Mouse (Mus musculus) forebrain, postnatal 0 days (tissue): ENCODE results near the gene Gm6793. TPM values are rescaled to one million over a fixed set of nuclear protein-coding genes. Genes with fewer than 3 reads are reported as not detected.

Source experiments
- ATAC-seq: fragments of 200-750 bp; cut with Nextera tagmentation; 2 replicates; pipeline ENCODE4 v1.8.0; 2017; ENCODE audit warnings: mild to moderate bottlenecking, moderate library complexity
- DNase-seq: peaks from one replicate; pipeline ENCODE4 v3.0.0-alpha.2; 2015
- H3K27ac ChIP-seq: fragments of 300-500 bp; sonication (generic); 2 replicates; pipeline ENCODE4 v1.5.1; 2014; ENCODE audit warnings: low read depth, mild to moderate bottlenecking, antibody characterized with exemption, low read length, moderate library complexity, mixed read lengths
- H3K27me3 ChIP-seq: fragments of 300-500 bp; sonication (generic); 2 replicates; pipeline ENCODE4 v1.6.1; 2014; ENCODE audit warnings: mild to moderate bottlenecking, low read length, mixed read lengths; ENCODE audit not compliant: insufficient read depth
- H3K36me3 ChIP-seq: fragments of 300-500 bp; sonication (generic); 2 replicates; pipeline ENCODE4 v1.6.1; 2014; ENCODE audit warnings: mild to moderate bottlenecking, moderate library complexity; ENCODE audit not compliant: insufficient read depth
- H3K4me1 ChIP-seq: fragments of 300-500 bp; sonication (generic); 2 replicates; pipeline ENCODE4 v1.6.1; 2014; ENCODE audit warnings: antibody characterized with exemption; ENCODE audit not compliant: insufficient read depth
- H3K4me2 ChIP-seq: fragments of 300-500 bp; sonication (generic); 2 replicates; pipeline ENCODE4 v1.6.1; 2014; ENCODE audit warnings: low read depth, mild to moderate bottlenecking, moderate library complexity
- H3K4me3 ChIP-seq: fragments of 300-500 bp; sonication (generic); 2 replicates; pipeline ENCODE4 v1.5.1; 2014; ENCODE audit warnings: low read depth, low read length, mixed read lengths
- H3K9ac ChIP-seq: fragments of 300-500 bp; sonication (generic); 2 replicates; pipeline ENCODE4 v1.6.1; 2014; ENCODE audit warnings: mild to moderate bottlenecking
- H3K9me3 ChIP-seq: fragments of 300-500 bp; sonication (generic); 2 replicates; pipeline ENCODE4 v1.6.1; 2016; ENCODE audit warnings: low read length
- CTCF ChIP-seq: sonication (generic); IDR thresholded peaks from 2 replicates; pipeline ENCODE4 v1.5.1; 2016; ENCODE audit warnings: antibody characterized with exemption, control low read depth, low read depth
- WGBS: fragments of 180-500 bp; shearing (Covaris S2); extraction: QIAGEN DNeasy Blood & Tissue Kit; methylation state at CpG from one replicate; pipeline ENCODE4 v1.1.7; 2014; 5-methylcytosine and 5-hydroxymethylcytosine counted together
- polyA plus RNA-seq: library from polyadenylated mRNA; unstranded; fragments of >200 nt; fragmentation: Nextera tagmentation; extraction: Ambion mirVana; gene quantifications from 2 replicates; pipeline ENCODE4 v1.2.1, GENCODE M21; 2015
- total RNA-seq: library from RNA; depleted of rRNA; stranded (reverse); fragments of >200 nt; gene quantifications from 2 replicates; pipeline ENCODE4 v1.2.3, GENCODE M21; 2014; rRNA removed

The Gm6793 gene
- total RNA-seq (not detected in 2 replicates), polyA plus RNA-seq (0.16 and 0.35 TPM in 2 replicates)

DNA sequence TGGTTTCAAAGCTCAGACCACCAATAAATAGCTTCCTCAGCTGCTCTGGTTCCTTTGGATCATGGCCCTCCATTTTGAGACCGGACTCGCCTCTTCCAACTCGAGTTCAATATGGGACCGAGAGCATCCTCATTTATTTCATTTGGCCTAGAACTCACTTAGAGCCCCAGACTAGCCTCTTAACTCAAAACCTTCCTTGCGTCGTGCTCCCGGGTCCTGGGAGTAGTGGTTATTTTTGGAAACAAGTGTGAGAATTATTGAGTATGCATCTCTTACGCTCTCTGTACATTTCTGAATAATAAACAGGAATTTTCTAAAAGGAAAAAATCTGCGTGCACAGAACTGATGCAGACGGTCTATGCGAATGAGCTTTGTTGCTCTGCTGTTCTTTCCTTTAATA, at the start of gene Gm6793:
Gene Gm6793, minus strand, starts transcription at position 101 of the 400 bp plus-strand sequence.
- no peak within 1 kb of the TSS for H3K27ac ChIP-seq

DNA sequence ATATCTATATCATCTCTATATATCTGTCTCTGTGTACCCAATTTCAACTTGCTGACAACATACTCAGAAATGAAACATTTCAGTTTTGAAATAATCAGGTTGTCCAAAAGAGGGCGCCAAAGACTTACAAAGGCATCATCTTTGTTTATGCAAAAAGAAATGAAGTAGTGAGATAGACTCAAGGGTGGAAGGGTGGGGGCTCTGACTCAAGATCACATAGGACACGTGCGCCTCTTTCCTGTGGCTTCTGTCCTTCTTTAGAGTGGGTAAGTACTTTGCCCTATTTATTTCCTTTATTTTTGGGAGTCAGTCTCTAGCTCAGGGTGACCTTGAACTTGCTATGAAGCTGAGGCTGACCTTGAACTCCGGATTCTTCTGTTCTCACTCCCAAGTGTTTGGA, 46.5 kb upstream of the Gm6793 start:
- ATAC-seq, result peak; percentile 67
- no peaks in the 10 kb centered on the region for H3K36me3 ChIP-seq
- WGBS, result 37% methylated on average over 4 of the region's 4 CpGs

More for the DNA sequence above, at the start of gene Gm6793:
- no peak for DNase-seq
- no peaks in the 10 kb centered on the region for H3K9me3 ChIP-seq
- H3K27me3 ChIP-seq, result no peaks in the 10 kb centered on the region
- no peak within 1 kb of the TSS for H3K9ac ChIP-seq
- H3K4me3 ChIP-seq, result no peak within 1 kb of the TSS
- peaks cover 33% of the 10 kb centered on the region for H3K36me3 ChIP-seq
- WGBS, result 87% methylated on average over 11 of the region's 11 CpGs
- peaks cover 14% of the 10 kb centered on the region for H3K4me1 ChIP-seq
- no peak within 1 kb of the TSS for H3K4me2 ChIP-seq
- no peak for ATAC-seq
- TF ChIP-seq CTCF, result no peak

DNA sequence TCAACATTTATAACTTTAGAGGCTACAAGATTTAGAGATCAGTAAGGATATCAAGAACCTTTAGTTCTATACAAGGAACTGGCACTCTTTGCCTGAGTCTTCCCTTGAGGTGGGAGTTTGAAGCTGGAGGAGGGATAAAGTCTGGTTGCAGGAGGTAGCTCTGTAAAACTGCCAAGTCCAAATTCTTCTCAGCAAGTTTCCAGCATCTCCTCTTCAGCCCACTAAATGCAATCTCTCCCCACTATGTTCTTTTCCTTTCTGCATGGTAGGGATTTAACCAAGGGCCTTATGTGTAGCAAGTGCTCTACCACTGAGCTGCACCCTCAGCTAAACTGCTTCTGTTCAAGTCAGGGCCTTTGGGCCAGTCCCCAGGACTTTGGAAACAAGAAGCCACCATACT, 39.6 kb upstream of the Gm6793 start:
- H3K9ac ChIP-seq, result no peak overlapping the region
- ATAC-seq (no peak), DNase-seq (no peak)
- no peak overlapping the region for H3K27ac ChIP-seq
- no peaks in the 10 kb centered on the region for H3K27me3 ChIP-seq
- H3K9me3 ChIP-seq, result no peaks in the 10 kb centered on the region
- no peaks in the 10 kb centered on the region for H3K36me3 ChIP-seq
- H3K4me1 ChIP-seq, result no peaks in the 10 kb centered on the region
- no peak overlapping the region for H3K4me2 ChIP-seq
- TF ChIP-seq CTCF, result no peak
- H3K4me3 ChIP-seq, result no peak overlapping the region

More for the DNA sequence above, 46.5 kb upstream of the Gm6793 start:
- H3K9ac ChIP-seq, result no peak overlapping the region
- no peak overlapping the region for H3K4me2 ChIP-seq
- no peak overlapping the region for H3K4me3 ChIP-seq
- no peaks in the 10 kb centered on the region for H3K9me3 ChIP-seq
- H3K4me1 ChIP-seq, result no peaks in the 10 kb centered on the region
- no peaks in the 10 kb centered on the region for H3K27me3 ChIP-seq
- TF ChIP-seq CTCF, result peak; percentile 87
- peak; percentile 89 for DNase-seq
- no peak overlapping the region for H3K27ac ChIP-seq

- Histone ChIP-seq H3K27ac (no peak overlapping the region), H3K4me3 (no peak overlapping the region), H3K27me3 (no peaks in the 10 kb centered on the region), H3K4me2 (no peak overlapping the region), H3K36me3 (no peaks in the 10 kb centered on the region), H3K9ac (no peak overlapping the region), H3K4me1 (no peaks in the 10 kb centered on the region), H3K9me3 (no peaks in the 10 kb centered on the region)
- no peak for ATAC-seq
- no peak for TF ChIP-seq CTCF
- DNase-seq, result no peak
- WGBS, result 86% methylated on average over 9 of the region's 9 CpGs
These were observed 36.7 kb upstream of the Gm6793 start for GRCm38 (mm10) chr8:112051537-112051936.

DNA sequence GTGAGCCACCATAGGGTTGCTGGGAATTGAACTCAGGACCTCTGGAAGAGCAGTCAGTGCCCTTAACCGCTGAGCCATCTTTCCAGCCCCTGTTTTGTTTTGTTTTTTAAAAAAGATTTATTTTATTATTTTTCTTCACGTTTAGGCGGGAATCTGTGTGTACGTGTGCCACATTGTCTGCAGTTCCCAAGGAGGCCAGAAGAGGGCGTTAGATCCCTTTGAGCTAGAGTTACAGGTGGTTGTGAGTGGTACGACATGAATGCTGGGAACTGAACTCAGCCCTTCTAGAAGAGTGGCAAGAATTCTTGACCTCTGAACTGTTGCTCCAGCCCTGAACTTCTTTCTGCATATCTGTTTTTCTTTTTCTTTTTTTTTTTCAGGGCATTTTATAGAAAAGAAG, 35.1 kb upstream of the Gm6793 start:
- DNase-seq, result no peak
- Histone ChIP-seq H3K4me3 (no peak overlapping the region), H3K27ac (no peak overlapping the region), H3K4me2 (no peak overlapping the region), H3K9ac (no peak overlapping the region), H3K9me3 (no peaks in the 10 kb centered on the region), H3K36me3 (no peaks in the 10 kb centered on the region), H3K27me3 (no peaks in the 10 kb centered on the region), H3K4me1 (no peaks in the 10 kb centered on the region)
- 87% methylated on average over 6 of the region's 6 CpGs for WGBS
- TF ChIP-seq CTCF, result peak; percentile 36
- ATAC-seq, result no peak

DNA sequence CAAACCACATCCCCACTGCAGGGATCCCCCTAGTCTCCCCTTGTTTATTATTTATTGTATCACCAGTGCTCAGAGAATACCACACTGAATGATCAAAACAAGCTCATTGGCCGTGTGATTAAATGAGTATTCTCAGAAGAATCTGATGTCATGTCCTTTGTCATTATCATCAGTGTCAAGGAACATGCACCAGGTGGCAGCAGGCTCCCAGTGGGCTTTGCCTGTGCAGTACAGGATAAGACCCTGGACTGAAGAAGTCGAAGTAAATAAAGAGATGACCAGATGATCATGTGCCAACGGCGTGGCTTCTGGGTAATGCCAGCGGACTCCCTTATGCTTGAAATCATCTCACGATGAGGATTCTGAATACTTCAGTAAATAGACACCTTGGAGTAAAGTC, 33.5 kb upstream of the Gm6793 start:
- H3K27me3 ChIP-seq, result no peaks in the 10 kb centered on the region
- H3K4me1 ChIP-seq, result no peaks in the 10 kb centered on the region
- no peak for DNase-seq
- no peak for ATAC-seq
- TF ChIP-seq CTCF, result peak; percentile 44
- H3K4me2 ChIP-seq, result no peak overlapping the region
- no peak overlapping the region for H3K4me3 ChIP-seq
- no peak overlapping the region for H3K27ac ChIP-seq
- H3K9me3 ChIP-seq, result no peaks in the 10 kb centered on the region
- H3K9ac ChIP-seq, result no peak overlapping the region
- no peaks in the 10 kb centered on the region for H3K36me3 ChIP-seq
- 83% methylated on average over 6 of the region's 6 CpGs for WGBS

DNA sequence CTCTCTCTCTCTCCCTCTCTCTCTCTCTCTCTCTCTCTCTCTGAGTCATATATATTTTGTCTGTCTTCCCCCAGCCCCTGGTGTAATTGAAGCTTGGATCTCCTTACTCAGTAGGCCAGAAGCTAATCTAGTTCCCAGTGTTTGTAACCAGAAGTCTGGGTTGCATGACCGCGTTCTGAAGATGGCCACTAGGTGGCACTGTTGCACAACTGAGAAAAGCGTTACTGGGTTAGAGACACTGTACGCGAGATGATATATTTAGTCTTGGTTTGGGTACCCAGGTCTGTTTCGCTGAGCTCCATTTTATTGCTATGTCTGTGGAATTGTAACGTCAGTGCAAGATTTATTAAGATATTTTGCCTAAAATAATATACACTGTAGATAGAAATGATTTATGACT, 31.1 kb upstream of the Gm6793 start:
- no peaks in the 10 kb centered on the region for H3K4me1 ChIP-seq
- no peak overlapping the region for H3K27ac ChIP-seq
- no peaks in the 10 kb centered on the region for H3K27me3 ChIP-seq
- peak; percentile 94 for ATAC-seq
- no peaks in the 10 kb centered on the region for H3K36me3 ChIP-seq
- H3K4me3 ChIP-seq, result no peak overlapping the region
- no peak overlapping the region for H3K4me2 ChIP-seq
- H3K9ac ChIP-seq, result no peak overlapping the region
- 2% methylated on average over 7 of the region's 7 CpGs for WGBS
- H3K9me3 ChIP-seq, result no peaks in the 10 kb centered on the region
- DNase-seq, result peak; percentile 96
- peak; percentile 97 for TF ChIP-seq CTCF
